Mouse (Mus musculus): ENCODE measurements around the gene Plin3. TPM values are rescaled to one million over a fixed set of nuclear protein-coding genes. Genes with fewer than 3 reads are reported as not detected.

The Plin3 gene
- total and polyA plus RNA-seq, 3 experiments, result 6.6 to 13.1 TPM; not detected in 1

GRCm38 (mm10) chr17:56303847-56304586 is 11.3 kb upstream of the Plin3 start:
- H3K9ac ChIP-seq (ENCODE audit: control insufficient read depth, low read depth, low read length, poor library complexity, severe bottlenecking), result peak overlapping the region; percentile 91
- peak overlapping the region; percentile 96 for H3K27ac ChIP-seq (ENCODE audit: control insufficient read depth, low read depth, low read length)
- peaks cover 39% of the 10 kb centered on the region for H3K79me2 ChIP-seq (ENCODE audit: control insufficient read depth, insufficient read depth, low read length, poor library complexity)
- H3K9me3 ChIP-seq (replicated peaks; ENCODE audit: insufficient read depth, low read length), result no peaks in the 10 kb centered on the region
- peaks cover 0 to 9% of the 10 kb centered on the region in 2 experiments; a peak in 2 of 4 replicates for H3K36me3 ChIP-seq (ENCODE audit: control insufficient read depth in 1 of 2, insufficient read depth in 2 of 2, low read length in 2 of 2)
- H3K4me3 ChIP-seq (ENCODE audit: control insufficient read depth in 1 of 2, insufficient read depth in 1 of 2, low read depth in 2 of 2, low read length in 2 of 2), result peak overlapping the region; percentile 47 to 89
- peak; percentile 98 for DNase-seq (ENCODE audit: low read depth, low spot score)
- H3K27me3 ChIP-seq (ENCODE audit: control insufficient read depth in 1 of 2, insufficient read depth in 2 of 2, low read length in 2 of 2), result no peaks in the 10 kb centered on the region
- peaks cover 0 to 15% of the 10 kb centered on the region in 2 experiments; a peak in 2 of 4 replicates for H3K4me1 ChIP-seq (ENCODE audit: control insufficient read depth in 1 of 2, insufficient read depth in 2 of 2, low read length in 2 of 2)
- no peak for TF ChIP-seq UBTF (IDR thresholded peaks at IDR 0.05; ENCODE audit: borderline replicate concordance, insufficient read depth, low read depth, low read length)
- TF ChIP-seq RAD21 (IDR thresholded peaks at IDR 0.05; ENCODE audit: low read depth, low read length), result no peak
- TF ChIP-seq GABPA (IDR thresholded peaks at IDR 0.05; ENCODE audit: low read depth, low read length), result no peak
- TF ChIP-seq MYB (IDR thresholded peaks at IDR 0.05; ENCODE audit: low read depth, low read length), result no peak
- no peak for TF ChIP-seq ZC3H11A (IDR thresholded peaks at IDR 0.05; ENCODE audit: low read depth, low read length)
- TF ChIP-seq TBP (IDR thresholded peaks at IDR 0.05; ENCODE audit: low read depth, low read length), result no peak
- no peak for TF ChIP-seq MAZ (IDR thresholded peaks at IDR 0.05; ENCODE audit: low read depth, low read length)
- peak; percentile 17; the same call in 1 of the 2 replicates for TF ChIP-seq ETS1 (IDR thresholded peaks at IDR 0.05; ENCODE audit: low read depth, low read length)
- TF ChIP-seq RCOR1 (IDR thresholded peaks at IDR 0.05; ENCODE audit: low read depth, low read length), result no peak
- peak; percentile 76 for TF ChIP-seq MAX (IDR thresholded peaks at IDR 0.05; ENCODE audit: low read length)
- TF ChIP-seq ELF1 (IDR thresholded peaks at IDR 0.05; ENCODE audit: low read depth, low read length), result no peak
- no peak for TF ChIP-seq GATA1 (IDR thresholded peaks at IDR 0.05; ENCODE audit: low read depth, low read length)
- TF ChIP-seq TAL1 (IDR thresholded peaks at IDR 0.05; ENCODE audit: low read length), result no peak
- TF ChIP-seq POLR2A (IDR thresholded peaks at IDR 0.05; ENCODE audit: control insufficient read depth in 1 of 2, insufficient read depth in 1 of 2, low read depth in 1 of 2, low read length in 2 of 2, poor library complexity in 1 of 2), result peak; percentile 48 to 59
- TF ChIP-seq NRF1 (IDR thresholded peaks at IDR 0.05; ENCODE audit: insufficient read depth, low read depth, low read length, poor library complexity, severe bottlenecking), result peak; percentile 78
- TF ChIP-seq CHD2 (IDR thresholded peaks at IDR 0.05; ENCODE audit: low read length), result no peak
- TF ChIP-seq MAFK (IDR thresholded peaks at IDR 0.05; ENCODE audit: borderline replicate concordance, low read depth, low read length), result no peak
- TF ChIP-seq BHLHE40 (IDR thresholded peaks at IDR 0.05; ENCODE audit: borderline replicate concordance, low read depth, low read length), result no peak
- TF ChIP-seq HCFC1 (IDR thresholded peaks at IDR 0.05; ENCODE audit: low read depth, low read length), result peak; percentile 65
- TF ChIP-seq POLR2AphosphoS5 (IDR thresholded peaks at IDR 0.05; ENCODE audit: borderline replicate concordance, low read depth, low read length), result no peak
- TF ChIP-seq POLR2AphosphoS2 (IDR thresholded peaks at IDR 0.05; ENCODE audit: low read length), result peak; percentile 77
- peak; percentile 29 for TF ChIP-seq NELFE (IDR thresholded peaks at IDR 0.05; ENCODE audit: low read depth, low read length)
- peak; percentile 72 for TF ChIP-seq MYC (IDR thresholded peaks at IDR 0.05; ENCODE audit: low read depth, low read length)
- no peak for TF ChIP-seq USF2 (IDR thresholded peaks at IDR 0.05; ENCODE audit: borderline replicate concordance in 1 of 2, insufficient read depth in 1 of 2, low read depth in 1 of 2, low read length in 2 of 2)
- TF ChIP-seq CHD1 (IDR thresholded peaks at IDR 0.05; ENCODE audit: low read depth, low read length), result no peak
- TF ChIP-seq ZNF384 (IDR thresholded peaks at IDR 0.05; ENCODE audit: low read depth, low read length), result no peak
- TF ChIP-seq SIN3A (IDR thresholded peaks at IDR 0.05; ENCODE audit: low read length), result peak; percentile 69; the same call in 1 of the 2 replicates
- no peak for TF ChIP-seq ZMIZ1 (IDR thresholded peaks at IDR 0.05; ENCODE audit: low read depth, low read length)
- 0 out of 6 replicates have a peak, but pooled peaks of 1 of the 3 experiments have one; percentile 1 for TF ChIP-seq CTCF (IDR thresholded peaks at IDR 0.05 in 2 of 3, conservative IDR thresholded peaks at IDR 0.05 in 1 of 3; ENCODE audit: control insufficient read depth in 1 of 3, insufficient read depth in 1 of 3, low read depth in 2 of 3, low read length in 3 of 3, poor library complexity in 1 of 3, severe bottlenecking in 1 of 3)
- TF ChIP-seq USF1 (IDR thresholded peaks at IDR 0.05; ENCODE audit: low read depth, low read length), result 0 out of 2 replicates have a peak, but pooled peaks have one; percentile 24
- no peak for TF ChIP-seq JUND (IDR thresholded peaks at IDR 0.05; ENCODE audit: low read depth, low read length)
- no peak for TF ChIP-seq SMC3 (IDR thresholded peaks at IDR 0.05; ENCODE audit: low read depth, low read length)
- TF ChIP-seq EP300 (IDR thresholded peaks at IDR 0.05; ENCODE audit: low read depth in 1 of 2, low read length in 2 of 2), result no peak
- no peak for TF ChIP-seq MEF2A (IDR thresholded peaks at IDR 0.05; ENCODE audit: extremely low read depth, insufficient replicate concordance, low read depth, low read length, poor library complexity, severe bottlenecking)
- TF ChIP-seq E2F4 (IDR thresholded peaks at IDR 0.05; ENCODE audit: borderline replicate concordance, low read depth, low read length), result peak; percentile 94
- no peak for TF ChIP-seq TCF12 (IDR thresholded peaks at IDR 0.05; ENCODE audit: low read depth, low read length)

Measured in MEL (cell line).